Mouse (Mus musculus) stomach, embryonic 16.5 days (tissue): Measurements from ENCODE around the gene Ntn4. TPM values are rescaled to one million over a fixed set of nuclear protein-coding genes. Genes with fewer than 3 reads are reported as not detected.

Experiments used
- ATAC-seq: fragments of 200-750 bp; cut with Nextera tagmentation; 2 replicates; pipeline ENCODE4 v1.8.0; 2017; ENCODE audit warnings: moderate number of reproducible peaks, moderate TSS enrichment; ENCODE audit not compliant: insufficient read depth, low FRiP score
- H3K27ac ChIP-seq: fragments of 300-500 bp; sonication (generic); 2 replicates; pipeline ENCODE4 v1.5.1; 2014; ENCODE audit warnings: low read length
- H3K27me3 ChIP-seq: fragments of 300-500 bp; sonication (generic); 2 replicates; pipeline ENCODE4 v1.6.1; 2014; ENCODE audit warnings: low read length, control low read depth, mixed read lengths; ENCODE audit not compliant: control insufficient read depth, insufficient read depth
- H3K36me3 ChIP-seq: fragments of 300-500 bp; sonication (generic); 2 replicates; pipeline ENCODE4 v1.6.1; 2014; ENCODE audit warnings: low read length; ENCODE audit not compliant: control insufficient read depth, insufficient read depth
- H3K4me1 ChIP-seq: fragments of 300-500 bp; sonication (generic); 2 replicates; pipeline ENCODE4 v1.6.1; 2014; ENCODE audit warnings: low read length, control low read depth, mixed read lengths; ENCODE audit not compliant: control insufficient read depth, insufficient read depth
- H3K4me2 ChIP-seq: fragments of 300-500 bp; sonication (generic); 2 replicates; pipeline ENCODE4 v1.6.1; 2014; ENCODE audit warnings: low read depth, low read length, mixed read lengths
- H3K4me3 ChIP-seq: fragments of 300-500 bp; sonication (generic); replicated peaks from 2 replicates; pipeline ENCODE4 v1.5.1; 2014; ENCODE audit warnings: mild to moderate bottlenecking, low read length
- H3K9ac ChIP-seq: fragments of 300-500 bp; sonication (generic); 2 replicates; pipeline ENCODE4 v1.6.1; 2014; ENCODE audit warnings: low read length
- H3K9me3 ChIP-seq: fragments of 300-500 bp; sonication (generic); replicated peaks from 2 replicates; pipeline ENCODE4 v1.6.1; 2016; ENCODE audit warnings: low read length, control low read depth; ENCODE audit not compliant: control insufficient read depth
- WGBS: fragments of 180-500 bp; shearing (Covaris S2); extraction: QIAGEN DNeasy Blood & Tissue Kit; methylation state at CpG from one replicate; pipeline ENCODE4 v1.1.7; 2014; 5-methylcytosine and 5-hydroxymethylcytosine counted together
- polyA plus RNA-seq: library from polyadenylated mRNA; unstranded; fragments of >200 nt; fragmentation: Nextera tagmentation; extraction: Ambion mirVana; gene quantifications from 2 replicates; pipeline ENCODE4 v1.2.1, GENCODE M21; 2015

Ntn4 gene
- polyA plus RNA-seq, 1 experiment from 2014 or later: 0.74 TPM

DNA sequence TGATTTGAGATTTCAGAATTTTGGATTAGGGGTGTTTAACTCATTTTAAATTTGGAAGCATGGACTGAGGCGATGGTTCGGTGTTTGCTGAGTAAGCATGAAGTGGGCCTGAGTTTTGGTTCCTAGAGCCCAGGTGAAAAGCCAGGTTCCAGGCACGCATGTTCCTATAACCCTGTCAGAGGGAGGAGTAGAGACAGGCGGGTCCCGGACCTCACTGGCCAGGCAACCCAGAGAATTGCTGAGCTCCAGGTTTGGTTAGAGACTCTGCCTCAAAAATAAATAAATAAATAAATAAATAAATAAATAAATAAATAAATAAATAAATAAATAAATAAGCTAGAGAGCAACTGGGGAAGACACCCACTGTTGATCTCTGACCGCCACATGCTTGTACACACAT is 46.1 kb downstream of the Ntn4 start:
- Histone ChIP-seq H3K4me1 (no peaks in the 10 kb centered on the region), H3K27me3 (no peaks in the 10 kb centered on the region), H3K4me2 (no peak overlapping the region), H3K9ac (no peak overlapping the region), H3K36me3 (no peaks in the 10 kb centered on the region), H3K9me3 (no peaks in the 10 kb centered on the region), H3K4me3 (no peak overlapping the region), H3K27ac (no peak overlapping the region)
- 96% methylated on average over 6 of the region's 6 CpGs for WGBS
- ATAC-seq: no peak

DNA sequence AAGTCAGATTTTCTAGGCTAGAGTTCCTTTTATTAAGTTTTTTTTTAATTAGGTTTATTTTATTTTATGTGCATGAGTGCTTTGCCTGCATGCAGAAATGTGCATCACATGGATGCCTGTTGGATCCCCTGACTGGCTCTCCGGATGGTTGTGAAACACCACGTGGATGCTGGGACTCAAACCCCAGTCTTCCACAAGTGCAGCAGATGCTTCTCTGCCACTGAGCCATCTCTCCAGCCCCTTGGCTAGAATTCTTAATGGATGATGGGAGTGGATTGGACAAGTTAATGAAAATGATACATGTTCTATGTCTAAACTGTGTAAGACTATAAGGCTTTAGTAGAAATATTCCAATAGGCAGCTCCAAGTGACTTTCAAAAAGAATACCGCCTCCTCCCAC is 47.3 kb downstream of the Ntn4 start:
- H3K4me3 ChIP-seq: no peak overlapping the region
- WGBS: 95% methylated on average over 3 of the region's 3 CpGs
- no peak overlapping the region for H3K9ac ChIP-seq
- no peak overlapping the region for H3K27ac ChIP-seq
- H3K4me1 ChIP-seq: no peaks in the 10 kb centered on the region
- H3K27me3 ChIP-seq: no peaks in the 10 kb centered on the region
- no peaks in the 10 kb centered on the region for H3K36me3 ChIP-seq
- H3K4me2 ChIP-seq: no peak overlapping the region
- no peaks in the 10 kb centered on the region for H3K9me3 ChIP-seq
- ATAC-seq: no peak

DNA sequence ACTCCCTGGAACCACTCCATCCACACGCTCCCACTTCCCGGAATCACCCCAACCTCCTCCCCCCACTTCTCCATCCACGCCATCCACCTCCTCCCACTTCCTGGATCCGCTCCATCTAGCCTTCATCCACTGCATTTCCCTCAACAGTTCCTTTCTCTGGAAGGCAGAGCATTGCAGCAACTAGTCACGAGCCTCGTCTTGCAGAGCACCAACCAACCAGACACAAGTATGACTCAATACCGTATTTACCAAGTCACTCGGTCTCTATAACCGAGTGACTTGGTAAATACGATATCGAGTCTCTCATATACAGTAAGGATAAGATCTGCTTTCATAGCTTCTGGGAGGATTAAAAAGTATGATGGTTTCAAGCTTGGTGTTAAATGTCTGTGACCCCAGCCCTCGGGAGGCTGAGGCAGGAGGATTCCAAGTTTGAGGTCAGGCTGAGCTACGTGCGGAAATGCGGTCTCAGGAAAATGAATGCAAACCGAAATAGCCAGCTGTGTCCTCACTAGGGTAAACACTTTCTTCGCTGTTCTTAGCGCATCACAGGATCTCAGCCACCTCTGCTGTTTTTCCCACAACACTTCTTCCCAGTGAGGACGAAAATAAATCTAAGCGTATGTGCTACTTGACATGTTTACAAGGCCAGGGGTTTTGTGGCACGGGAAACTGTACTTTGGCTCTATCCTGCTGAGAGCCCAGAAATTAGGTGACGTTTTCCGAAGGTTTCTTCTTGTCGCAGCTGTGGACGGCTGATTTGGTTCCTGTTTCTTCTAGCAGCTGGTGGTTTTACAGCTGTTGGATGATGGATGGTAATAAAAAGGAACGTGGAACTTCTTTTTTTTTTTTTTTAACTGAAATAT is 48.1 kb downstream of the Ntn4 start:
- no peak for ATAC-seq
- Histone ChIP-seq H3K9me3 (no peaks in the 10 kb centered on the region), H3K4me2 (0 out of 2 replicates have a peak overlapping the region, but pooled peaks have one; percentile 16), H3K36me3 (no peaks in the 10 kb centered on the region), H3K27ac (no peak overlapping the region), H3K9ac (no peak overlapping the region), H3K27me3 (no peaks in the 10 kb centered on the region), H3K4me1 (no peaks in the 10 kb centered on the region), H3K4me3 (no peak overlapping the region)
- WGBS: 64% methylated on average over 26 of the region's 26 CpGs

DNA sequence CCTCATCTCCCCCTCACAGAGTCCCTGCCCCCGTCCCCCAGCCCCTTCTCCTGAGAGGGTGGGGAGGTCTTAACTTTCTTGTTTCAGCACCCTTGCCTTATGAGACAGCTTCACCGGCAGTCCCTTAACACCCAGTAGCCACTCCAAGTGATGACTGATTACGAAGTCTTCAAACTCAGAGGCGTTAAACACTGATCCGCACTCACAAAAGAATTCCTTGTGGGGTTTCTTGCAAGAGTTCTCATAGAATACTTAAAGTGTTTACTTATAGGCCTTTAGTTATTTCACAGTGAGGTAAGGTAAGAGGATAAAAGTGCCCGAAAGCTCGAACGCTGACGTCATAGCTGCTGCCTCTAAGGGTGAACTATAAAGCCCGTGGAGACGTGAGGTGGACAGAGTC is 50.9 kb downstream of the Ntn4 start:
- Histone ChIP-seq H3K9ac (no peak overlapping the region), H3K27ac (no peak overlapping the region), H3K36me3 (no peaks in the 10 kb centered on the region), H3K9me3 (no peaks in the 10 kb centered on the region), H3K4me3 (no peak overlapping the region), H3K27me3 (no peaks in the 10 kb centered on the region), H3K4me1 (no peaks in the 10 kb centered on the region), H3K4me2 (no peak overlapping the region)
- WGBS: 46% methylated on average over 11 of the region's 11 CpGs
- no peak for ATAC-seq

DNA sequence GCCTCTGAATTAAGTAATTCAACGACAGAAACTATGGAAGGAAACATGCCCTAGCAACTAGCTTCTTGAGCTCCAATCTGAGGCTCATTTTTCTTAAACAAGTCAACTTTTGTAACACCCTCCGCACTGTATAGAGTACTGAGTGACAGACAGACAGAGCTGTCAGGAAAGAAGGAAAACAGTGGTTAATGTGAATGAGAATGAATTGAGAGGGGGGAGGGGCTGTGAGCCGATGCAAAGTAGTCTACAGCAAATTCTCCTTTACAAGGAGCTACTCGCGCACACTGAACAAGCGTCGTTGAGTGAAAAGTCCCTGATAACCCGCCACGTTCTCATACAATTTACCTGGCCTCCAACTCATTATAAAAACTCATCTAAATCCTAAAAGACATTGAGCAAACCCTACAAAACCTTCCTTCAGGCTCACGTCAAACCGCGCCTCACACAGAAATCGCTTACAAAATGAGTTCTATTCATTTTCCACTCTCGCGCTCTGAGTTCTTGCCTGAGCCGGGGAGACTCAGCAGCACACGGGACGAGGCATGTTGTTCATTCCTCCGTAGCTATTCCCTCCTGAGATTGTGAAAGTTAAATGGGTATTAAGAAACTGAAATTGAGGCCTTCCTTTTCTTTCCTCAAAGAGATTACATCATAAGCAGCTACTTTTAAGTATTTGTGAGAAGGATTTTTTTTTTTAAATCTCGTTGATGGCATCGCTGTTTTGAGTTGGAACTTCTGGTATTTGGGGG is 54.7 kb downstream of the Ntn4 start:
- Histone ChIP-seq H3K9ac (no peak overlapping the region), H3K4me3 (no peak overlapping the region), H3K4me2 (no peak overlapping the region), H3K27ac (no peak overlapping the region), H3K4me1 (no peaks in the 10 kb centered on the region), H3K27me3 (no peaks in the 10 kb centered on the region), H3K9me3 (no peaks in the 10 kb centered on the region), H3K36me3 (no peaks in the 10 kb centered on the region)
- no peak for ATAC-seq
- WGBS: 66% methylated on average over 21 of the region's 21 CpGs

DNA sequence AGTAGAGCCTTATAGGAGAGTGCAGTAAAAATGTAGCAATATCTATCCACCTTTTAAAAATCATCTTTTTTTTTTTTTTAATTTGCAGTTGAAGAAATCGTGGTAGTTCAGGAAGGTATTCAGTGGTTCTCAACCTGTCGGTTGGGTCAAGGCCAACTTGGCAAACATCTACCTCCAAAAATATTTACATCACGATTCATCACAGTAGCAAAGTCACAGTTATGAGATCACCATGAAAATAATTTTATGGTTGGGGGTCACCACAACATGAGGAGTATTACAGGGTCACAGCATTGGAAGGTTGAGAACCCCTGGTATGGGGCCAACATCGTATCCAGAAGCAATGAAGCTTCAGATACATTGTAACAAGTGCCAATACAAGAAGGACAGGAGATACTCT is 55.5 kb downstream of the Ntn4 start:
- Histone ChIP-seq H3K4me1 (no peaks in the 10 kb centered on the region), H3K27me3 (no peaks in the 10 kb centered on the region), H3K27ac (no peak overlapping the region), H3K9me3 (no peaks in the 10 kb centered on the region), H3K4me2 (no peak overlapping the region), H3K9ac (no peak overlapping the region), H3K4me3 (no peak overlapping the region), H3K36me3 (no peaks in the 10 kb centered on the region)
- no peak for ATAC-seq
- WGBS: 82% methylated on average over 4 of the region's 4 CpGs

DNA sequence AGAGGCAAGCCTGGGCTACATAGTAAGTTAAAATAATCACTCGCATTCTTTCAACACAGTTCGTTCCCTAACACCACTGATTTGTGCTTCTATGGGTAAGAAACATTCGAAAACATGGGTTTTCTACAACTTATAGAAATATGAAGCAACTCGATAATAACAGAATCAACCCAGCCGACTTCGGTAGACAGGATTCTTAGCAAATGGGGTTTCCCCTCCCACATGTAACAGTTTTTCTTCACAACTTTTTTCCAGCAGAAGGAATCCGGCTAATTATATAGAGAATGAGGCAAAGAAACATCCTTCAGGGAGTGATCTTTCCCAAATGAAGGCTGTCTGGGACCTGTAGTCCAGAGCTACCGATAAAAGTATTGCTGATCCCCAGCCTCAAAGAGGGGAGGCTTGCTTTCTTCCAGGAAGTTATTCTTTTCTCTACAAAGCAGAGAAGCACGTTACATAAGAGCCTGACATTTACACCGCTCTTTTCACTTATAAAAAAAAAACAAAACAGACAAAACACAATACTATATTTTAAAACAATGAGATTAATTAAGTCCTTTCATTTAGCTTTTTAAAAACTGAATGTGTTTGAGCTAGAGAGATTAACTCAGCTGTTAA is 57.5 kb downstream of the Ntn4 start:
- ATAC-seq: no peak
- no peak overlapping the region for H3K4me3 ChIP-seq
- 87% methylated on average over 10 of the region's 10 CpGs for whole genome bisulfite sequencing
- H3K27ac ChIP-seq: no peak overlapping the region
- no peaks in the 10 kb centered on the region for H3K36me3 ChIP-seq
- H3K4me2 ChIP-seq: no peak overlapping the region
- no peaks in the 10 kb centered on the region for H3K4me1 ChIP-seq
- H3K27me3 ChIP-seq: no peaks in the 10 kb centered on the region
- H3K9ac ChIP-seq: no peak overlapping the region
- no peaks in the 10 kb centered on the region for H3K9me3 ChIP-seq

DNA sequence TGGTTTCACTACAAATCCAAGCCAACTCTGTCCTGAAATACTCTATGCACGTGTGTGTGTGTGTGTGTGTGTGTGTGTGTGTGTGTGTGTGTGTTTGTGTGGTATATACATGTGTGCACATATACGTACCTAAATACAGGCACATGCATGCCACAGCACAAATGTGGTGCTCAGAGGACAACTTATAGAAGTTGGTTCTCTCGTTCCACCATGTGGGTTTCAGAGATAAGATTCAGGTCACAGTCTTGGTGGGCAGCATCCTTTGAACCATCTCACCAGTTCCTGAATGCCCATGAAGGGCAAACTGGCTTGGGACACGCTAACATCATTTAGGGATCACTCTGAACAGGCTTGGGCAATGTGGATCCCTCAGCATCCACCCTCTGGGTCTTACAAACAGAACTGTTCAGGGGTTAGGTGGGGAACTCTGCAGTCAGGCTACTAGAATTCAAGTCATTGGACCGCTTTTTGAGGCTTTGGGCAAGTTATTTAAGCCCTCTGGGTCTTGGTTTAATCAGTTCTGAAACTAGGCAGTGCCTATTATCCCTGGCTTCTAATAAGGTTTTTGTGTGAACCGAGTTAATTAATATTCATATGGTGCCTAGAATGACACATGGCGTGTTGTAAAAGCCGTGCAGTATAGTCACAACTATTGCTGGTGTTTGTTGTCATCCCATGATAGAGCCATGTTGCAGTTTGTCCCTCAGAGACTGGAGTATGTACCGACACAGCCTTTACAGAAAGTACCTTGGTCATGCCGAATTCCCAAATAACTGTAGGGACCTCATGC is 59.4 kb downstream of the Ntn4 start:
- no peak overlapping the region for H3K9ac ChIP-seq
- WGBS: 82% methylated on average over 10 of the region's 10 CpGs

More for the DNA sequence above, 59.4 kb downstream of the Ntn4 start:
- Histone ChIP-seq H3K36me3 (no peaks in the 10 kb centered on the region), H3K4me2 (no peak overlapping the region), H3K27me3 (no peaks in the 10 kb centered on the region), H3K9me3 (no peaks in the 10 kb centered on the region), H3K4me3 (no peak overlapping the region), H3K27ac (no peak overlapping the region), H3K4me1 (no peaks in the 10 kb centered on the region)
- ATAC-seq: no peak
